Mouse (Mus musculus): ENCODE measurements around the gene Rhbdd1. TPM values are rescaled to one million over a fixed set of nuclear protein-coding genes. Genes with fewer than 3 reads are reported as not detected.

The Rhbdd1 gene
- polyA plus RNA-seq, 1 experiment from 2014 or later = 8.9 TPM

- Histone ChIP-seq H3K36me3 (ENCODE audit: control insufficient read depth, insufficient read depth) (no peaks in the 10 kb centered on the region), H3K4me2 (ENCODE audit: low read depth, low read length) (no peak overlapping the region), H3K27me3 (ENCODE audit: control insufficient read depth, insufficient read depth, low read length) (no peaks in the 10 kb centered on the region), H3K9me3 (replicated peaks; ENCODE audit: control insufficient read depth, low read length) (no peaks in the 10 kb centered on the region), H3K27ac (ENCODE audit: low read length) (no peak overlapping the region), H3K4me3 (ENCODE audit: low read length) (no peak overlapping the region), H3K9ac (ENCODE audit: low read length) (no peak overlapping the region), H3K4me1 (ENCODE audit: control insufficient read depth, insufficient read depth, low read length) (peaks cover 10% of the 10 kb centered on the region)
- WGBS = 76% methylated on average over 4 of the region's 4 CpGs
- ATAC-seq (replicated peaks; ENCODE audit: extremely low read depth, insufficient read depth, low FRiP score) = no peak
These were observed 99.4 kb downstream of the Rhbdd1 start for GRCm38 (mm10) chr1:82415641-82416040.

GRCm38 (mm10) chr1:82427729-82428128 is 111.5 kb downstream of the Rhbdd1 start:
- H3K36me3 ChIP-seq (ENCODE audit: control insufficient read depth, insufficient read depth) = no peaks in the 10 kb centered on the region
- no peaks in the 10 kb centered on the region for H3K27me3 ChIP-seq (ENCODE audit: control insufficient read depth, insufficient read depth, low read length)
- WGBS = 88% methylated on average over 5 of the region's 5 CpGs
- H3K4me2 ChIP-seq (ENCODE audit: low read depth, low read length) = no peak overlapping the region
- H3K9ac ChIP-seq (ENCODE audit: low read length) = no peak overlapping the region
- H3K4me3 ChIP-seq (ENCODE audit: low read length) = no peak overlapping the region
- H3K9me3 ChIP-seq (replicated peaks; ENCODE audit: control insufficient read depth, low read length) = no peaks in the 10 kb centered on the region
- peaks cover 8% of the 10 kb centered on the region for H3K4me1 ChIP-seq (ENCODE audit: control insufficient read depth, insufficient read depth, low read length)
- no peak overlapping the region for H3K27ac ChIP-seq (ENCODE audit: low read length)
- ATAC-seq (replicated peaks; ENCODE audit: extremely low read depth, insufficient read depth, low FRiP score) = no peak

GRCm38 (mm10) chr1:82429061-82429460 is 112.8 kb downstream of the Rhbdd1 start:
- no peak overlapping the region for H3K4me3 ChIP-seq (ENCODE audit: low read length)
- no peak overlapping the region for H3K9ac ChIP-seq (ENCODE audit: low read length)
- H3K9me3 ChIP-seq (replicated peaks; ENCODE audit: control insufficient read depth, low read length) = no peaks in the 10 kb centered on the region
- H3K27ac ChIP-seq (ENCODE audit: low read length) = no peak overlapping the region
- H3K4me1 ChIP-seq (ENCODE audit: control insufficient read depth, insufficient read depth, low read length) = peaks cover 8% of the 10 kb centered on the region
- H3K36me3 ChIP-seq (ENCODE audit: control insufficient read depth, insufficient read depth) = no peaks in the 10 kb centered on the region
- peak; percentile 78 for ATAC-seq (replicated peaks; ENCODE audit: extremely low read depth, insufficient read depth, low FRiP score)
- H3K27me3 ChIP-seq (ENCODE audit: control insufficient read depth, insufficient read depth, low read length) = no peaks in the 10 kb centered on the region
- H3K4me2 ChIP-seq (ENCODE audit: low read depth, low read length) = no peak overlapping the region
- 10% methylated on average over 1 of the region's 1 CpGs for WGBS

GRCm38 (mm10) chr1:82432919-82433648 is 116.8 kb downstream of the Rhbdd1 start:
- H3K4me1 ChIP-seq (ENCODE audit: control insufficient read depth, insufficient read depth, low read length) = peaks cover 8% of the 10 kb centered on the region
- H3K27ac ChIP-seq (ENCODE audit: low read length) = no peak overlapping the region
- H3K9ac ChIP-seq (ENCODE audit: low read length) = no peak overlapping the region
- no peak overlapping the region for H3K4me2 ChIP-seq (ENCODE audit: low read depth, low read length)
- no peaks in the 10 kb centered on the region for H3K9me3 ChIP-seq (replicated peaks; ENCODE audit: control insufficient read depth, low read length)
- H3K27me3 ChIP-seq (ENCODE audit: control insufficient read depth, insufficient read depth, low read length) = no peaks in the 10 kb centered on the region
- H3K4me3 ChIP-seq (ENCODE audit: low read length) = no peak overlapping the region
- no peaks in the 10 kb centered on the region for H3K36me3 ChIP-seq (ENCODE audit: control insufficient read depth, insufficient read depth)
- no peak; the same call in 1 of the 2 replicates for ATAC-seq (replicated peaks; ENCODE audit: extremely low read depth, insufficient read depth, low FRiP score)
- WGBS = 52% methylated on average over 15 of the region's 15 CpGs

GRCm38 (mm10) chr1:82433649-82434005 is 117.4 kb downstream of the Rhbdd1 start:
- ATAC-seq (replicated peaks; ENCODE audit: extremely low read depth, insufficient read depth, low FRiP score) = no peak
- Histone ChIP-seq H3K4me2 (ENCODE audit: low read depth, low read length) (no peak overlapping the region), H3K36me3 (ENCODE audit: control insufficient read depth, insufficient read depth) (no peaks in the 10 kb centered on the region), H3K9ac (ENCODE audit: low read length) (no peak overlapping the region), H3K4me3 (ENCODE audit: low read length) (no peak overlapping the region), H3K4me1 (ENCODE audit: control insufficient read depth, insufficient read depth, low read length) (peaks cover 8% of the 10 kb centered on the region), H3K27ac (ENCODE audit: low read length) (no peak overlapping the region), H3K27me3 (ENCODE audit: control insufficient read depth, insufficient read depth, low read length) (no peaks in the 10 kb centered on the region), H3K9me3 (replicated peaks; ENCODE audit: control insufficient read depth, low read length) (no peaks in the 10 kb centered on the region)
- 69% methylated on average over 5 of the region's 5 CpGs for WGBS

- WGBS = 82% methylated on average over 3 of the region's 3 CpGs
- Histone ChIP-seq H3K4me2 (ENCODE audit: low read depth, low read length) (no peak overlapping the region), H3K4me3 (ENCODE audit: low read length) (no peak overlapping the region), H3K27me3 (ENCODE audit: control insufficient read depth, insufficient read depth, low read length) (no peaks in the 10 kb centered on the region), H3K9ac (ENCODE audit: low read length) (no peak overlapping the region), H3K4me1 (ENCODE audit: control insufficient read depth, insufficient read depth, low read length) (0 out of 2 replicates have a peak, but pooled peaks cover 2% of the 10 kb centered on the region), H3K36me3 (ENCODE audit: control insufficient read depth, insufficient read depth) (no peaks in the 10 kb centered on the region), H3K27ac (ENCODE audit: low read length) (no peak overlapping the region), H3K9me3 (replicated peaks; ENCODE audit: control insufficient read depth, low read length) (no peaks in the 10 kb centered on the region)
- no peak for ATAC-seq (replicated peaks; ENCODE audit: extremely low read depth, insufficient read depth, low FRiP score)
These were observed 121.0 kb downstream of the Rhbdd1 start for GRCm38 (mm10) chr1:82437273-82437672.

GRCm38 (mm10) chr1:82440123-82440522 is 123.9 kb downstream of the Rhbdd1 start:
- H3K27ac ChIP-seq (ENCODE audit: low read length) = no peak overlapping the region
- H3K9ac ChIP-seq (ENCODE audit: low read length) = no peak overlapping the region
- H3K4me3 ChIP-seq (ENCODE audit: low read length) = no peak overlapping the region
- H3K27me3 ChIP-seq (ENCODE audit: control insufficient read depth, insufficient read depth, low read length) = no peaks in the 10 kb centered on the region
- no peak; the same call in 1 of the 2 replicates for ATAC-seq (replicated peaks; ENCODE audit: extremely low read depth, insufficient read depth, low FRiP score)
- H3K4me2 ChIP-seq (ENCODE audit: low read depth, low read length) = no peak overlapping the region
- WGBS = 25% methylated on average over 1 of the region's 1 CpGs
- 0 out of 2 replicates have a peak, but pooled peaks cover 2% of the 10 kb centered on the region for H3K4me1 ChIP-seq (ENCODE audit: control insufficient read depth, insufficient read depth, low read length)
- no peaks in the 10 kb centered on the region for H3K9me3 ChIP-seq (replicated peaks; ENCODE audit: control insufficient read depth, low read length)
- no peaks in the 10 kb centered on the region for H3K36me3 ChIP-seq (ENCODE audit: control insufficient read depth, insufficient read depth)

GRCm38 (mm10) chr1:82443517-82443916 is 127.3 kb downstream of the Rhbdd1 start:
- Histone ChIP-seq H3K36me3 (ENCODE audit: control insufficient read depth, insufficient read depth) (no peaks in the 10 kb centered on the region), H3K4me3 (ENCODE audit: low read length) (no peak overlapping the region), H3K9ac (ENCODE audit: low read length) (no peak overlapping the region), H3K4me1 (ENCODE audit: control insufficient read depth, insufficient read depth, low read length) (0 out of 2 replicates have a peak, but pooled peaks cover 2% of the 10 kb centered on the region), H3K4me2 (ENCODE audit: low read depth, low read length) (no peak overlapping the region), H3K27me3 (ENCODE audit: control insufficient read depth, insufficient read depth, low read length) (no peaks in the 10 kb centered on the region), H3K9me3 (replicated peaks; ENCODE audit: control insufficient read depth, low read length) (no peaks in the 10 kb centered on the region), H3K27ac (ENCODE audit: low read length) (no peak overlapping the region)
- no peak for ATAC-seq (replicated peaks; ENCODE audit: extremely low read depth, insufficient read depth, low FRiP score)
- 70% methylated on average over 4 of the region's 4 CpGs for WGBS

GRCm38 (mm10) chr1:82446049-82446448 is 129.8 kb downstream of the Rhbdd1 start:
- Histone ChIP-seq H3K27ac (ENCODE audit: low read length) (no peak overlapping the region), H3K36me3 (ENCODE audit: control insufficient read depth, insufficient read depth) (no peaks in the 10 kb centered on the region), H3K9me3 (replicated peaks; ENCODE audit: control insufficient read depth, low read length) (no peaks in the 10 kb centered on the region), H3K9ac (ENCODE audit: low read length) (no peak overlapping the region), H3K4me2 (ENCODE audit: low read depth, low read length) (no peak overlapping the region), H3K4me3 (ENCODE audit: low read length) (no peak overlapping the region), H3K4me1 (ENCODE audit: control insufficient read depth, insufficient read depth, low read length) (no peaks in the 10 kb centered on the region), H3K27me3 (ENCODE audit: control insufficient read depth, insufficient read depth, low read length) (no peaks in the 10 kb centered on the region)
- WGBS = 81% methylated on average over 7 of the region's 7 CpGs
- ATAC-seq (replicated peaks; ENCODE audit: extremely low read depth, insufficient read depth, low FRiP score) = no peak

Data from heart, embryonic 16.5 days (tissue).